Mouse (Mus musculus) kidney, adult 2 months (tissue): ENCODE measurements at regions not wholly inside any gene's neighbourhood (a gene's known extent, or its start where the extent isn't known, plus 50 kb on each side); places are given as distances from the start of the nearest gene placed in this dataset.

Source experiments
- CTCF ChIP-seq: fragments of 200-500 bp; conservative IDR thresholded peaks from 2 replicates; pipeline ENCODE4 v1.5.1; 2011; ENCODE audit warnings: low read depth, mild to moderate bottlenecking, control low read depth, low read length, moderate library complexity, mixed read lengths; ENCODE audit not compliant: insufficient read depth, insufficient read length
- POLR2A ChIP-seq: fragments of 200-500 bp; IDR thresholded peaks from one replicate; pipeline ENCODE4 v1.6.1; 2011; ENCODE audit warnings: low read depth, low read length, control low read depth

GRCm38 (mm10) chr4:124360578-124360908 is 250.1 kb downstream of the 3100002H09Rik start:
- TF ChIP-seq POLR2A (no peak), CTCF (no peak)
